Mouse (Mus musculus) adrenal gland, adult 18-20 months (tissue): Measurements from ENCODE around the gene Plcb3. TPM values are rescaled to one million over a fixed set of nuclear protein-coding genes. Genes with fewer than 3 reads are reported as not detected.

ENCODE experiments used
- DNase-seq, 2 experiments: peaks; one replicate each; pipeline ENCODE4 v3.0.0; 2021 to 2022; ENCODE audit warnings: low spot score in 2 of 2
- total RNA-seq, 2 experiments: library from RNA; stranded (reverse); gene quantifications; 1 replicate in 1 of 2; 2 replicates in 1 of 2; pipeline ENCODE4 v1.2.3; 2021

Gene Plcb3
- total RNA-seq, 2 experiments from 2014 or later = 34.1 to 43.9 TPM

GRCm38 (mm10) chr19:6922901-6923735 lies 53.2 kb downstream of the Plcb3 start:
- DNase-seq = no peak

DNA sequence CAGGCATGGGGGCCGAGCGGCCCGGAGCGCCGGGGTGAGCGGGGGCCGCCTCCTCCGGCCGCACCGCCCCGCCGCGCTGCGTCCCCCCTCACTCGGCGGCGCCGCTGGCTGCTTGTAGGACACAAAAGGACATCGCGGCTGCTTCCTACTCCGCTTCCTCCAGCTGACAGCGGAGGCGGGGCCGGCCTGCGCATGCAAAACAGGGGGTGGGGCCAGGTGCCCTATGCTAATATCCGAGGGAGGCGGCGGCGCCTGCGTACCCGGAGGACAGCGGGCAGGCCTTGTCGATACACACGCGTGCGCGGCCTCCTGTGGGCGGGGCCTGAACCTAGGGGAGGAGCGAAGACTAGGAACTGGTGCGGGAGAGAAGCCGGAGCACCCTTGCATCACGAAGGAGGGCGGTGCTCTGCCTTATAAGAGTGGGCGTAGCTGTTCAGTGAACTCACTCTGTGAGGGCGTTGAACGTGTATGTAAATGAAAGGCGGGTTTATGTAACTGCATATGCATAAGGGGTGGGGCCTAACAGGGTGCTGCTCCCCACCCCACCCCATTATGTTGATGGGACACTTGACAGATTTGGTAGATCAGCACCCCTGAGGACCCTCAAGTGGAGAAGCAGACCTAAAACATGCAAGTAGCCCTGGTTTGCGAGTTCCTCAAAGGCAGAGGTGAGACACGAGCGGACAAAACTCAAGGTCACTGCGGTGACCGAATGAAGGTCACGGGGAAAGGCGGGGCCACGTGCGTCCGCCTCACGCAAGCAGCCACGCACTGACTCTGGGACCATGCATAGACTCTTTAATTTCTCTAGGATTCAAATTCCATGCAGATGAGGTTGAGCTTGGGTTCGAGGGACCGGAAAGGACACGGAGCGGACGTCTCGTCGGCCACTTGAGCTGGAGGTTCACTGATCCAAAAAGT lies 54.4 kb downstream of the Plcb3 start, which contains the start of gene Esrra:
TSS of gene Esrra (minus strand) at position 167 of the 921 bp plus-strand sequence.
- DNase-seq = peak; percentile 99

DNA sequence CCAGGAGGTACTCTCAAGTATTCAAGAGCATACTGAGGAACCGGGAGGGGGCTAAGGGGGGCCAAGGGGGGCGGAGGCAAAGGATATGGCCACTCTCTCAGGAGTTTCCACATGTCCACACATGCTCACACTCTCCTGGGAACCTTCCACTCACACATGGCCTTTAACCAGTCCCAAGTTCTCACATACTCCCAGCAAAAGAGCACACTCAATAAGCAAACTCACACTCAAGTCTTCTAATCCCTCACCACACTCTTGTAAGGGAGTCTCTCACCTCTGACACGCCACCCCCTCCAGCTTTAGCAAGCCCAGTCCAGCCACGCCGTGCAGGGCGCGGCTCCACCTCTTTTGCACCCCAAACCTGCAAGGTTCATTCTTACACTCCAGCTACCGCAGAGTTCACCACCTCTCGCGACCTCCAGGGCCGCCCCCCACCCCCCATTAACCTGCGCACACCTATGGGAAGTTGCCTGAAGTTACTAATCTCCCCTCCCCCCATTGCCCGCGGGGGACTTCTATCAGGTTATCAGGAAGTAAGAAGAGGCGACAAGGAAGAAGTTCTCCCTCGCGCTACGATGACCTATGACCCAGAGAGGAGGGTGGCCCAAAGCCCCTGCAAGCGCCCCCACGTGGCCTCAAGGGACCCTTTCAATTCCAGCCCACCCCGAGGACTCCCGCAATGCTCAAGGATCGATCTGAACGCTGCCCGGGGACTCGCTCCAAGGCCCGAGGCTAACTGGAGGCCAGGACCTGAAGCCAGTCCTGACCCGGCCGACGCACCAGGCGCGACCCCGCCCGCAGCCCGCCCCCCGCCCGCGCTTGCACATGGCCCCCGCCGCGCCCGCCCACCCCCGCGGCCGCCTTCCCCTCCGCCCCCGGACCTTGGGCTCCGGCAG lies 55.3 kb downstream of the Plcb3 start:
- DNase-seq = peak; percentile 33 to 55

DNA sequence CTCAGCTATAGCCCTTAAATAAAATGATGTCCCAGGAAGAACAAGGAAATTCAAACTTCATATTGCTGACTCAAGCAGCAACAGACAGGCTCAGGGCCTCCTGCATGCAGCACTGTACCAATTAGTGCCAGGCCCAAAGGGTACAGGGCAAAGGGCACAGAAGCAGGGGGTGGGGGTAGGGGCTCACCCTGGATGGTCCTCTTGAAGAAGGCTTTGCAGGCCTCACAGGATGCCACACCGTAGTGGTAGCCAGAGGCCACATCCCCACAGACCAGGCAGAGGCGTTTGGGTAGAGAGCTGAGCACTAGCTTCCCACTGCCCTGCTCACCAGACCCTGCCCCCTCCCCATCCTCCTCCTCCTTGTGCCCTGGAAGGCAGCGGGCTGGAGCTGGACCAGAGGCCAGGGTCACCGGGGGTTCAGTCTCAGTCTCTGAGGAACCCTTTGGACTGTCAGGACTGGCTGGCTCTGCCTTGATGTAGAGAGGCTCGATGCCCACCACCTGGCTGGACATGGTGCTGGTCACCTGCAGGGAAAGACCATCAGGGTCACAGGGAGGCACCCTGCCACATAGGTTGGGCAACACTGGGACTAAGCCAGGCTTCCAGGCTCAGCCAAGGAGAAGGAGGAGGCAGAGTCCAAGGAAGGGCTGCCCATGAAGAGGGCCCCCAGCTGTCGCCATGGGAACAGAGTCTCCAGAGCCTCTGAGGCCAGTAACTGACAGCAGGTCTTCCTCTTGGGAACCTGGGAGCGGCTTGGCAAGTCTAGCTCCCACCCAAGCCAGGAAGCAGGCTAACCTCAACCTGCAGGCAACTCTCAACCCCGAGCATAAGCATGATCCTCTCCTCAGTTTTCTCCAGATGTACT lies 56.2 kb downstream of the Plcb3 start:
- peak in 1 of 2 experiments; percentile 51 for DNase-seq

- no peak for DNase-seq
Observed at GRCm38 (mm10) chr19:6919431-6919830, 56.8 kb downstream of the Plcb3 start.

- no peak for DNase-seq
Observed at GRCm38 (mm10) chr19:6918321-6918720, 57.9 kb downstream of the Plcb3 start.

DNA sequence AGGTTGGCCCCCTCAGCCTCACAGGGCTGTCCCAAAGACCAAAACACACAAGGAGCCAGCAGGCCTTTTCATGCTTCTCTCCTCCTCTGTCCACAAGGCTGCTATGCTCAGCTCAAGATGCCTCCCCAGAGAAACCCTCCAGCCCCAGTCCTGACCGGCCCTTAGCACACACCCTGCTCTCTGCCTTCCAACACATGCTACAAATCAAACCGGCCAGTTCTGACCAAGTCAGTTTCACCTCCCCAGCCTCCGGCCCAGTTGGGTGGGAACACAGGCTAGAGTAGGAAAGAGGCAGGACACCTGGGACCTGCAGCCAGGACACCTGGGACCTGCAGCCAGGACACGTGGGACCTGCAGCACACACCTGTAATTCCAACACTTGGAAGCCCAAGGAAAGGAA lies 59.8 kb downstream of the Plcb3 start:
- DNase-seq = no peak

- DNase-seq = no peak
Observed at GRCm38 (mm10) chr19:6915276-6915675, 61.0 kb downstream of the Plcb3 start.

DNA sequence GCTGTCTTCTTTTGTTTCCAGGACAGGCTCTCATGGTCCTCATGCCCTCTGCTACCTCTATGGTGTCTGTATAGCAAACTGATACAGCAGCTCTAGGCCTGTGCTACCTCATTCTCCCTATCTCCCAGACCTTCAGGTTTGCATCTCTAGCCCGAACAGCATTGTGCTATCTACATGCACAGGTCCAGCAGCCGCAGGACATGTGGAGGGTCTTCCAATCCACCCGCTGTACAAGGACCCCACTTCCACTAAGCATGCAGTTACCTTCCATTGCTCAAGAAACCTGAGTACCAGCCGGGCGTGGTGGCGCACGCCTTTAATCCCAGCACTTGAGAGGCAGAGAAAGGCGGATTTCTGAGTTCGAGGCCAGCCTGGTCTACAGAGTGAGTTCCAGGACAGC lies 61.7 kb downstream of the Plcb3 start:
- DNase-seq = no peak

- no peak for DNase-seq
Observed at GRCm38 (mm10) chr19:6913991-6914390, 62.3 kb downstream of the Plcb3 start.

- DNase-seq = no peak
Observed at GRCm38 (mm10) chr19:6913036-6913435, 63.2 kb downstream of the Plcb3 start.

DNA sequence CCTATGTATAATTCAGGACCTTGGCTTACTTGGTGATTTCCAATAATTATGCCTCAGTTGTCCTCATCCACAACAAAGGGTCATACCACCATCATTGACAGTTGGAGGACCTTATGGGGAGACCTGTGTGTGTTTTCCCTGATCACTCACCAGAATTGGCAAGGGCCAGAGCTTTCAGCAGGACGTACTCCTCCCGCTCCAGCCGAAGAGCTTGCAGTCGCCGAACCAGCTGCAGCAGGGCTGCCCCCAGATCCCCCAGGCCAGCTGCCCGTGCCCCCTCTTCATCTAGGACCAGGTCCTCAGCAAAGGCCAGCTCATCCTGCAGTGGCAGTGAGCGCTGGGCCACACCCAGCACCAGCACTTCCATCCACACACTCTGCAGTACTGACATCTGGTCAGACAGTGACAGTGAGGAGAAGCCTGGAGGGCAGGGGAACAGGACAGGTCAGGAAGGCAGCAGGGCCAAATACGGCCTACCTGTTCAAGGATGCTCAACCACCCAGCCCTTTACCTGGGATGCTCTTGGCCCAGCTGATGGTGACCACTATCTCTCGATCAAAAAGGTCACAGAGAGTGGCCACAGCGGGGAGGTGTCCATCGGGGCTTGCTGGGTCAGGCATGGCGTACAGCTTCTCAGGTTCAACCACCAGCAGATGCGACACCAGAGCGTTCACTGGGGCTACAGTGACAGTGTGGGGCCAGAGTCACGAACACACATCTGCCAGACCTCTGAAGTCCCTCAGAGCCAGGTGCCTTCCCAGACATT lies 63.9 kb downstream of the Plcb3 start:
- DNase-seq = no peak

DNA sequence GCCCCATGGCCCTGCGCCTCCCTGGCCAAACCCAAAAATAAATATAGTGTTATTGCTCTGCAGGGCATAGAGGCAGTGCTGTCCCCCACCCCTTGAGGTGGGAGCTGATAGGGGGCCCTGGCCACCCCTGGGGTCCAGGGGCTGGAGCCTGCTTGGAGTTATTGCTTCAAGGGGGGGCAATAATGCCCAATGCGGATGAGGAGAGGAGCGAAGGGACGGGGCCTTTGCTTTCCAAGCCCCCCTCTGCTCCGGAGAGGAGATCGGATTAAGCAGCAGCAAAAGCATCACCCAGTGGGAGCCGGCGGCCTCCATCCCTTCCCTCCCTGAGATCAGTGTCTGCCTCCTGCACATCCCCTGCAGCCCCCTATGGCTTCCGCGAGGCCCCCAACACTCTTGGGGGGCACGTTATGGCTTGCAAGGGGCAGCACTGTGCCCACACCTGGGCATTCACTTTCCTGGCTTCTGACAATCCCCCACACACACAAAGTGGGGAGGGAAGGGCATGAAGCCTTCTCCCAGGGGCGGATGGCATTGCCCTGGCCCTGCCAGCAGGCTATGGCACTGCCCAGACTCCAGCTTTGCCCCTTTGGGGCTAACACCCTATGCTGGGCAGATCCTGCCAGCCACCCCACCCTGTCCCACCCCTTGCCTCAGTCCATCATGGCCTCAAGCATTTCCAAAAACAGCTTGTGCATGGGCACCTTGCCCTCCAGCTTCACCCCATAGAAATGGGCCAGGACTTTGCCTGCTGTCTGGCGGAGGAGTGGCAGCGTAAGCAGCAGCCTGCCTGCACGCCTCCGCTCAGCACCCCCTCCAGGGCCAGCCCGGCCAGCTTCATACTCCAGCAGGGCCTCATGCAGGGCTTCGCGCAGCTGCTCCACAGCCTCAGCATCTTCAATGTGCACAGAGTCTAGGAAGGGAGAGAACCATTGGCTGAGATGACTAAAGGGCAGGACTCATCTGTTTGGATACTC lies 64.9 kb downstream of the Plcb3 start:
- no peak for DNase-seq

DNA sequence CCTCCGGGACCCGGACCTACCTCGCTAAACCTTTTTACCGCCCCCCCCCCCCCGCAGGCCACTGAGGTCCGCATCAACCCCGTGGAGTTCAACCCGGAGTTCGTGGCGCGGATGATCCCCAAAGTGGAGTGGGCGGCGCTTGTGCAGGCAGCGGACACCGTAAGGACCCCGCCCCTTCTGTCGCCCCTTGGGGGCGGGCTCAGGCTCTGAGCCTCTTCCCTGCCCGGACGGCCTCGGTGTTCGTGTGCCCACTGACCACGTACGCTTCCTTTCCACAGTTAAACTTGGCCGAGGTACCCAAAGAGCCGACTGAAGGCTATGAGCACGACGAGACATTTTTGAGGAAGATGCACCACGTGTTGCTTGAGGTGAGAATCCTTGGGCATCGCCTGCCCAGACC lies 66.0 kb downstream of the Plcb3 start:
- DNase-seq = peak; percentile 53 to 54

- peak; percentile 80 to 82 for DNase-seq
Observed at GRCm38 (mm10) chr19:6909507-6910289, 66.6 kb downstream of the Plcb3 start, which contains the start of the genes Trmt112 and Prdx5. TSS of gene Trmt112 (plus strand) at chr19:6909698. TSS of gene Prdx5 (minus strand) at chr19:6910106.

DNA sequence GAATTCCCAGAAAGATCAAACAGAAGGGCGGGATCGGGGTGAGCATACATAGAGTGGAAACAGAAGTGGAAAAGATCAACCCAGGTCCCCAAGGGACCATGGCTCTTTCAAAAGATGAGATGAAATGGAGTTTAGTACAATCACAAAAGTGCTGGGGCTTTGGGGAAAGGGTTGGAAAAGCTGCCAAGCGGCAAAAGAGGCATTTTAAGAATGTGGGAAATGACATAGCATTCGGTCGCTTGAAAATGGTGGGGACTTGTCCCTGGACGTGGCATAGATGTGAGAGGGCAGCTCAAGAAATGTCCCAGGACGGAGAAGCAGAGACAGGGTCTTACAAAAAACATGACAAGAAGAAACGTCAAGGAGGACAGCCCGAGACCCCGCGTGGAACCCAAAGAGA lies 67.2 kb downstream of the Plcb3 start:
- DNase-seq = no peak
